Mouse (Mus musculus) hindbrain, postnatal 0 days (tissue): Measurements from ENCODE around the gene Mog. TPM values are rescaled to one million over a fixed set of nuclear protein-coding genes. Genes with fewer than 3 reads are reported as not detected.
A peak's percentile ranks its signal among the peaks of the same experiment; 100 is the strongest.

ENCODE experiments used
- ATAC-seq: fragments of 200-750 bp; cut with Nextera tagmentation; 2 replicates; pipeline ENCODE4 v1.8.0; 2017; ENCODE audit warnings: mild to moderate bottlenecking, moderate TSS enrichment, moderate library complexity
- DNase-seq: peaks from one replicate; pipeline ENCODE4 v3.0.0-alpha.2; 2015; ENCODE audit warnings: low spot score
- H3K27ac ChIP-seq: fragments of 300-500 bp; sonication (generic); 2 replicates; pipeline ENCODE4 v1.5.1; 2014; ENCODE audit warnings: mild to moderate bottlenecking
- H3K27me3 ChIP-seq: fragments of 300-500 bp; sonication (generic); 2 replicates; pipeline ENCODE4 v1.6.1; 2014; ENCODE audit warnings: low read length, mixed read lengths; ENCODE audit not compliant: insufficient read depth
- H3K36me3 ChIP-seq: fragments of 300-500 bp; sonication (generic); 2 replicates; pipeline ENCODE4 v1.6.1; 2014; ENCODE audit warnings: low read length, mixed read lengths; ENCODE audit not compliant: insufficient read depth
- H3K4me1 ChIP-seq: fragments of 300-500 bp; sonication (generic); 2 replicates; pipeline ENCODE4 v1.6.1; 2014; ENCODE audit warnings: antibody characterized with exemption, low read length, mixed read lengths; ENCODE audit not compliant: insufficient read depth
- H3K4me2 ChIP-seq: fragments of 300-500 bp; sonication (generic); 2 replicates; pipeline ENCODE4 v1.6.1; 2014; ENCODE audit warnings: low read depth, mild to moderate bottlenecking, low read length, moderate library complexity, mixed read lengths
- H3K4me3 ChIP-seq: fragments of 300-500 bp; sonication (generic); 2 replicates; pipeline ENCODE4 v1.5.1; 2014; ENCODE audit warnings: low read length
- H3K9ac ChIP-seq: fragments of 300-500 bp; sonication (generic); replicated peaks from 2 replicates; pipeline ENCODE4 v1.6.1; 2014; ENCODE audit warnings: mild to moderate bottlenecking, low read length, moderate library complexity, mixed read lengths
- H3K9me3 ChIP-seq: fragments of 300-500 bp; sonication (generic); 2 replicates; pipeline ENCODE4 v1.6.1; 2016; ENCODE audit warnings: low read length, mixed read lengths
- CTCF ChIP-seq: IDR thresholded peaks from 2 replicates; pipeline ENCODE4 v1.5.1; 2016; ENCODE audit warnings: antibody characterized with exemption, control low read depth, low read depth
- WGBS: fragments of 180-500 bp; shearing (Covaris S2); extraction: QIAGEN DNeasy Blood & Tissue Kit; methylation state at CpG from one replicate; pipeline ENCODE4 v1.1.7; 2014; 5-methylcytosine and 5-hydroxymethylcytosine counted together
- polyA plus RNA-seq: library from polyadenylated mRNA; unstranded; fragments of >200 nt; fragmentation: Nextera tagmentation; extraction: Ambion mirVana; gene quantifications from 2 replicates; pipeline ENCODE4 v1.2.1, GENCODE M21; 2015
- total RNA-seq: library from RNA; depleted of rRNA; stranded (reverse); fragments of >200 nt; gene quantifications from 2 replicates; pipeline ENCODE4 v1.2.3, GENCODE M21; 2014

The Mog gene
- total and polyA plus RNA-seq, 2 experiments from 2014 or later, result 0.52 to 1.5 TPM

GRCm38 (mm10) chr17:37009460-37010042 is 13.6 kb downstream of the Mog start:
- Histone ChIP-seq H3K4me1 (no peaks in the 10 kb centered on the region), H3K9ac (no peak overlapping the region), H3K27ac (no peak overlapping the region), H3K27me3 (no peaks in the 10 kb centered on the region), H3K4me2 (no peak overlapping the region), H3K4me3 (no peak overlapping the region), H3K36me3 (peaks cover 19% of the 10 kb centered on the region; the same call in 1 of the 2 replicates), H3K9me3 (no peaks in the 10 kb centered on the region)
- no peak for ATAC-seq
- 95% methylated on average over 17 of the region's 17 CpGs for WGBS
- TF ChIP-seq CTCF, result no peak
- DNase-seq, result no peak

- WGBS, result 93% methylated on average over 6 of the region's 6 CpGs
- ATAC-seq (no peak), DNase-seq (no peak)
- Histone ChIP-seq H3K4me3 (no peak overlapping the region), H3K27me3 (no peaks in the 10 kb centered on the region), H3K36me3 (peaks cover 19% of the 10 kb centered on the region; the same call in 1 of the 2 replicates), H3K9me3 (no peaks in the 10 kb centered on the region), H3K4me1 (no peaks in the 10 kb centered on the region), H3K27ac (no peak overlapping the region), H3K4me2 (no peak overlapping the region), H3K9ac (no peak overlapping the region)
- no peak for TF ChIP-seq CTCF
Observed at GRCm38 (mm10) chr17:37008161-37008560, 15.0 kb downstream of the Mog start.

- no peaks in the 10 kb centered on the region for H3K36me3 ChIP-seq
- H3K4me1 ChIP-seq, result no peaks in the 10 kb centered on the region
- no peaks in the 10 kb centered on the region for H3K27me3 ChIP-seq
- H3K9ac ChIP-seq, result peak overlapping the region; percentile 85
- 29% methylated on average over 4 of the region's 4 CpGs for WGBS
- H3K4me2 ChIP-seq, result peak overlapping the region; percentile 64
- TF ChIP-seq CTCF, result no peak
- ATAC-seq, result no peak
- H3K27ac ChIP-seq, result peak overlapping the region; percentile 90
- H3K4me3 ChIP-seq, result peak overlapping the region; percentile 58
- DNase-seq, result peak; percentile 53
- no peaks in the 10 kb centered on the region for H3K9me3 ChIP-seq
Observed at GRCm38 (mm10) chr17:37003366-37003765, 19.8 kb downstream of the Mog start.

GRCm38 (mm10) chr17:37002364-37003330 is 20.6 kb downstream of the Mog start:
- peak; percentile 93 for DNase-seq
- peak overlapping the region; percentile 64 for H3K4me2 ChIP-seq
- H3K4me3 ChIP-seq, result peak overlapping the region; percentile 58
- peak; percentile 91 for ATAC-seq
- H3K36me3 ChIP-seq, result no peaks in the 10 kb centered on the region
- peak overlapping the region; percentile 85 for H3K9ac ChIP-seq
- no peak for TF ChIP-seq CTCF
- peak overlapping the region; percentile 90 for H3K27ac ChIP-seq
- H3K9me3 ChIP-seq, result no peaks in the 10 kb centered on the region
- under 1% methylated on average over 49 of the region's 49 CpGs for WGBS
- no peaks in the 10 kb centered on the region for H3K4me1 ChIP-seq
- H3K27me3 ChIP-seq, result no peaks in the 10 kb centered on the region

GRCm38 (mm10) chr17:37000863-37001262 is 22.3 kb downstream of the Mog start, which contains the start of gene Zfp57:
Gene Zfp57 (plus strand): TSS chr17:37001163.
- no peaks in the 10 kb centered on the region for H3K4me1 ChIP-seq
- no peak for DNase-seq
- H3K9me3 ChIP-seq, result no peaks in the 10 kb centered on the region
- no peak for ATAC-seq
- H3K27me3 ChIP-seq, result no peaks in the 10 kb centered on the region
- no peak within 1 kb of the TSS for H3K27ac ChIP-seq
- no peak for TF ChIP-seq CTCF
- H3K36me3 ChIP-seq, result no peaks in the 10 kb centered on the region
- peak within 1 kb of the TSS; percentile 64 for H3K4me2 ChIP-seq
- 95% methylated on average over 7 of the region's 7 CpGs for WGBS
- no peak within 1 kb of the TSS for H3K9ac ChIP-seq
- no peak within 1 kb of the TSS for H3K4me3 ChIP-seq

GRCm38 (mm10) chr17:36998477-36998876 is 24.7 kb downstream of the Mog start:
- H3K36me3 ChIP-seq, result no peaks in the 10 kb centered on the region
- no peak overlapping the region for H3K4me3 ChIP-seq
- H3K4me2 ChIP-seq, result no peak overlapping the region
- no peaks in the 10 kb centered on the region for H3K27me3 ChIP-seq
- no peak overlapping the region for H3K9ac ChIP-seq
- no peaks in the 10 kb centered on the region for H3K9me3 ChIP-seq
- no peak for TF ChIP-seq CTCF
- no peak overlapping the region for H3K27ac ChIP-seq
- ATAC-seq (no peak), DNase-seq (no peak)
- WGBS, result 83% methylated on average over 2 of the region's 2 CpGs
- no peaks in the 10 kb centered on the region for H3K4me1 ChIP-seq
